Mouse (Mus musculus) forebrain, embryonic 16.5 days (tissue): ENCODE measurements around the gene Lsamp. TPM values are rescaled to one million over a fixed set of nuclear protein-coding genes. Genes with fewer than 3 reads are reported as not detected.

Experiments used
- ATAC-seq: fragments of 200-750 bp; cut with Nextera tagmentation; 2 replicates; pipeline ENCODE4 v1.8.0; 2017; ENCODE audit warnings: mild to moderate bottlenecking, moderate library complexity
- H3K27ac ChIP-seq: fragments of 300-500 bp; sonication (generic); 2 replicates; pipeline ENCODE4 v1.5.1; 2014; ENCODE audit warnings: low read length, control low read depth
- H3K27me3 ChIP-seq: fragments of 300-500 bp; sonication (generic); replicated peaks from 2 replicates; pipeline ENCODE4 v1.6.1; 2014; ENCODE audit warnings: low read length; ENCODE audit not compliant: control insufficient read depth, insufficient read depth
- H3K36me3 ChIP-seq: fragments of 300-500 bp; sonication (generic); 2 replicates; pipeline ENCODE4 v1.6.1; 2014; ENCODE audit not compliant: control insufficient read depth, insufficient read depth
- H3K4me1 ChIP-seq: fragments of 300-500 bp; sonication (generic); replicated peaks from 2 replicates; pipeline ENCODE4 v1.6.1; 2014; ENCODE audit warnings: low read length; ENCODE audit not compliant: control insufficient read depth, insufficient read depth
- H3K4me2 ChIP-seq: fragments of 300-500 bp; sonication (generic); 2 replicates; pipeline ENCODE4 v1.6.1; 2014; ENCODE audit warnings: mild to moderate bottlenecking, low read length, control low read depth
- H3K4me3 ChIP-seq: fragments of 300-500 bp; sonication (generic); replicated peaks from 2 replicates; pipeline ENCODE4 v1.5.1; 2014; ENCODE audit warnings: mild to moderate bottlenecking, low read length, control low read depth
- H3K9ac ChIP-seq: fragments of 300-500 bp; sonication (generic); replicated peaks from 2 replicates; pipeline ENCODE4 v1.6.1; 2014; ENCODE audit warnings: low read depth, low read length, control low read depth
- H3K9me3 ChIP-seq: fragments of 300-500 bp; sonication (generic); 2 replicates; pipeline ENCODE4 v1.6.1; 2016; ENCODE audit warnings: low read length; ENCODE audit not compliant: control insufficient read depth
- WGBS: fragments of 180-500 bp; shearing (Covaris S2); extraction: QIAGEN DNeasy Blood & Tissue Kit; methylation state at CpG from one replicate; pipeline ENCODE4 v1.1.7; 2014; 5-methylcytosine and 5-hydroxymethylcytosine counted together
- polyA plus RNA-seq: library from polyadenylated mRNA; unstranded; fragments of >200 nt; fragmentation: Nextera tagmentation; extraction: Ambion mirVana; gene quantifications from 2 replicates; pipeline ENCODE4 v1.2.1, GENCODE M21; 2015

The Lsamp gene
- polyA plus RNA-seq, 1 experiment from 2014 or later, result 68.1 TPM

- H3K4me2 ChIP-seq, result no peak overlapping the region
- no peak overlapping the region for H3K9ac ChIP-seq
- no peaks in the 10 kb centered on the region for H3K27me3 ChIP-seq
- no peaks in the 10 kb centered on the region for H3K9me3 ChIP-seq
- H3K36me3 ChIP-seq, result no peaks in the 10 kb centered on the region
- H3K4me1 ChIP-seq, result no peaks in the 10 kb centered on the region
- 97% methylated on average over 5 of the region's 5 CpGs for WGBS
- H3K27ac ChIP-seq, result no peak overlapping the region
- no peak for ATAC-seq
- no peak overlapping the region for H3K4me3 ChIP-seq
Observed at GRCm38 (mm10) chr16:41210055-41210454, 1225.9 kb downstream of the Lsamp start.

DNA sequence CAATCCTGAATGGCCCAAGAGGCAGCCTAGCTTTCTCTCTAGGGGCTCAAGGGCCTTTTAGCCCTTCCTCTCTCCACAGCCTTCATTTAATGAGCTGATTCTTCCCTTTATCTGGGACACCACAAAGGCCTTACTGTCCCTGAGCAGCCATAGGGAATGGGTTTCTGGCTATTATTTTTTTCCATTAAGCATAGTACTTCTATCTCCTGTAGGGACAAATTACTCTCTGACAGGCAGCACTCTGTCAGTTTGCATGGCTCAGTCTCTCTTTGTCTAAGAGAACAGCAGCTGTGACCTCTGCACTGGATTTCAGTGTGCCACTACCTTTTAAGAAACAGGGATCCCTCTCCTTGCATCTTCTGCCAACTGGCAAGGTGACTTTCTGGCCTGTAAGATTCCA, 1251.7 kb downstream of the Lsamp start:
- no peak for ATAC-seq
- Histone ChIP-seq H3K4me3 (no peak overlapping the region), H3K4me2 (no peak overlapping the region), H3K9me3 (no peaks in the 10 kb centered on the region), H3K27me3 (no peaks in the 10 kb centered on the region), H3K27ac (no peak overlapping the region), H3K9ac (no peak overlapping the region), H3K36me3 (no peaks in the 10 kb centered on the region), H3K4me1 (no peaks in the 10 kb centered on the region)

- H3K4me3 ChIP-seq, result no peak overlapping the region
- no peaks in the 10 kb centered on the region for H3K9me3 ChIP-seq
- H3K27me3 ChIP-seq, result no peaks in the 10 kb centered on the region
- H3K4me1 ChIP-seq, result no peaks in the 10 kb centered on the region; the same call in 1 of the 2 replicates
- no peak overlapping the region for H3K27ac ChIP-seq
- ATAC-seq, result no peak
- 67% methylated on average over 4 of the region's 4 CpGs for whole genome bisulfite sequencing
- no peaks in the 10 kb centered on the region for H3K36me3 ChIP-seq
- H3K4me2 ChIP-seq, result no peak overlapping the region
- no peak overlapping the region for H3K9ac ChIP-seq
Observed at GRCm38 (mm10) chr16:41242841-41243240, 1258.7 kb downstream of the Lsamp start.

DNA sequence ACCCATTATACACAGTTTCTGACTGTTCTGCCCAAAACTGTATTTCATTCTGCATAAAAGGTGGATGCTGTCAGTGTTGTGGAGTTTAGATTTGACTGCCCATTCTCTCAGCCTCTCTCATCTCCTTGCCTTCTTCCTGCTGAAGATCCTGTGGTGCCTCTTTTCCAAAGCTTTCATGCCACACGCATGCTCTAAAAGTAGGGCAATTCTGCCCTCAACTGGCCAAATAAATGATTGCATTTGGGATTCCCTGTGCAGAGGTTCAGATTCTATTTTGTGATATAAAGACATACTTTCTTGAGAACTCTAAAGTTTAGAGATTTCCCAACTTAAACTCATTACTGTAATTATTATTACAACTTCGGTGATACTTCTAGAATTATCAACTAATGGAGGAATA, 1260.5 kb downstream of the Lsamp start:
- ATAC-seq, result peak; percentile 76
- 15% methylated on average over 2 of the region's 2 CpGs for WGBS

GRCm38 (mm10) chr16:41258145-41259035, 1274.2 kb downstream of the Lsamp start:
- no peak overlapping the region for H3K27ac ChIP-seq
- WGBS, result 46% methylated on average over 12 of the region's 12 CpGs

More for the DNA sequence above, 1260.5 kb downstream of the Lsamp start:
- no peak overlapping the region for H3K4me2 ChIP-seq
- no peaks in the 10 kb centered on the region; the same call in 1 of the 2 replicates for H3K4me1 ChIP-seq
- no peaks in the 10 kb centered on the region for H3K36me3 ChIP-seq
- no peak overlapping the region for H3K4me3 ChIP-seq
- H3K9me3 ChIP-seq, result no peaks in the 10 kb centered on the region
- H3K27me3 ChIP-seq, result no peaks in the 10 kb centered on the region
- no peak overlapping the region for H3K9ac ChIP-seq
- no peak overlapping the region for H3K27ac ChIP-seq

DNA sequence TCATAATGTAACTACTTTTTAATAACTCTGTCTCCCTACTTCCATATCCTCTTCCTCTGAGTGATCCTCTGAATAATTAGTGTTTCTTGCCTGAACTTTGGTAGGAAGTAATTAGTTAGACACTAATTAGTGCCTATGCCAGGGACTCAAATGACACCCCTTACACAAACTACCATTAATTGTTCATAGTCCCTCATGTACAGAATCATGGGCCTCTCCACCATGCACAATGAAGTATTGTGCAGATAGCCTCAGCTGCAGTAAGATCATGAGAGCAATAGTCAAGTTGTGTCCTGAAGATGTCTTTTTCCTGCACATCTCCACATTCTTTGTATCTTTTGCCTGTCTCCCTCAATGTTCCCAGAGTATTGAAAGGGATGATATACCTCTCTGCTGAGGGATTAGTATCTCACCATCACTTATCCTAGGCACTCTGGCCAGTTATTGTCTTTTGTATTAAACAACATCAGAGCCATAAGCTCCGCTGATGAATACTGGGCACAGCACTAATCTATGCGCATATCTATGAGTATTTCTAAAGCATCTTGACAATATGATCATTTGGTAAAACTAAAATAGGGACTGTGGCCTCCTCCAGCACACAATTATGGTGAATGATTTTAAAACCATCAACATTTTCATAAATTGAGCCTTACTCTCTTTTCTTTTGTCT, 1292.0 kb downstream of the Lsamp start:
- no peak overlapping the region for H3K9ac ChIP-seq
- no peak overlapping the region for H3K4me2 ChIP-seq
- H3K27ac ChIP-seq, result no peak overlapping the region
- peak; percentile 62 for ATAC-seq
- no peaks in the 10 kb centered on the region for H3K9me3 ChIP-seq
- no peaks in the 10 kb centered on the region for H3K27me3 ChIP-seq
- H3K4me1 ChIP-seq, result no peaks in the 10 kb centered on the region
- H3K36me3 ChIP-seq, result no peaks in the 10 kb centered on the region
- WGBS, result 49% methylated on average over 2 of the region's 2 CpGs
- H3K4me3 ChIP-seq, result no peak overlapping the region

More at GRCm38 (mm10) chr16:41258145-41259035, 1274.2 kb downstream of the Lsamp start:
- peaks cover 3% of the 10 kb centered on the region; the same call in 1 of the 2 replicates for H3K4me1 ChIP-seq
- peak; percentile 84 for ATAC-seq
- H3K9me3 ChIP-seq, result no peaks in the 10 kb centered on the region
- no peaks in the 10 kb centered on the region for H3K27me3 ChIP-seq
- H3K9ac ChIP-seq, result no peak overlapping the region
- H3K4me2 ChIP-seq, result no peak overlapping the region
- no peak overlapping the region for H3K4me3 ChIP-seq
- no peaks in the 10 kb centered on the region for H3K36me3 ChIP-seq

GRCm38 (mm10) chr16:41317992-41318391, 1333.8 kb downstream of the Lsamp start:
- WGBS, result 56% methylated on average over 3 of the region's 3 CpGs
- ATAC-seq, result no peak

GRCm38 (mm10) chr16:41343431-41343830, 1359.3 kb downstream of the Lsamp start:
- no peak overlapping the region for H3K9ac ChIP-seq
- H3K27ac ChIP-seq, result no peak overlapping the region
- H3K27me3 ChIP-seq, result no peaks in the 10 kb centered on the region
- no peak overlapping the region for H3K4me3 ChIP-seq
- no peaks in the 10 kb centered on the region for H3K36me3 ChIP-seq
- no peaks in the 10 kb centered on the region for H3K4me1 ChIP-seq
- no peaks in the 10 kb centered on the region for H3K9me3 ChIP-seq
- H3K4me2 ChIP-seq, result no peak overlapping the region
- whole genome bisulfite sequencing, result 88% methylated on average over 1 of the region's 1 CpGs
- no peak for ATAC-seq

More at GRCm38 (mm10) chr16:41317992-41318391, 1333.8 kb downstream of the Lsamp start:
- no peak overlapping the region for H3K4me3 ChIP-seq
- no peak overlapping the region for H3K4me2 ChIP-seq
- no peak overlapping the region for H3K9ac ChIP-seq
- no peaks in the 10 kb centered on the region for H3K4me1 ChIP-seq
- no peaks in the 10 kb centered on the region for H3K27me3 ChIP-seq
- no peaks in the 10 kb centered on the region for H3K9me3 ChIP-seq
- no peak overlapping the region for H3K27ac ChIP-seq
- no peaks in the 10 kb centered on the region for H3K36me3 ChIP-seq

DNA sequence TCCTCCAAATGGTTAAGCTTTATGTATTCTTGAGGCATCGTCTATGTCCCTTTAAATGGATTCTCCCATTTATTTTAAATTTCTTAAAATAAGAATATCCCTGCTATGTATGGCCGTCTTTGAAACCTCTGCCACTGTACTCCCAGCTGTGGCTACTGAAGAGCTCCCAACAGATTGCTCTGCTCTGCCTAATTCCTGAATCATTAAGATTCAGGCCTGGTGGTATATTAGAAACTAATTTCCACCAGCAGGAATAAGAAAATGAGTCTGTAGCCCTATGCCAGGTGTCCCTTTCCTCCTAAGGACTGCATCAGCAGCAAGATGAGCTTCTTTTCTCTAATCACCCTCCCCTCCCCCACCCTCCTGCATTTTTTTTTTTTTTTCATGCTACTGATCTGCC, 1381.0 kb downstream of the Lsamp start:
- Histone ChIP-seq H3K36me3 (no peaks in the 10 kb centered on the region), H3K4me2 (no peak overlapping the region), H3K9me3 (no peaks in the 10 kb centered on the region), H3K27ac (no peak overlapping the region), H3K4me3 (no peak overlapping the region), H3K27me3 (no peaks in the 10 kb centered on the region), H3K9ac (no peak overlapping the region), H3K4me1 (no peaks in the 10 kb centered on the region)
- ATAC-seq, result no peak
- 73% methylated on average over 2 of the region's 2 CpGs for WGBS
